Mouse (Mus musculus) testis, adult 2 months (tissue): Measurements from ENCODE around the gene Arl11. TPM values are rescaled to one million over a fixed set of nuclear protein-coding genes. Genes with fewer than 3 reads are reported as not detected.

Experiments used
- H3K27ac ChIP-seq: fragments of 200-500 bp; 2 replicates; pipeline ENCODE4 v1.5.1; 2012; ENCODE audit warnings: low read depth, low read length; ENCODE audit not compliant: control insufficient read depth, insufficient read depth
- H3K27me3 ChIP-seq: fragments of 200-500 bp; 2 replicates; pipeline ENCODE4 v1.6.1; 2012; ENCODE audit warnings: mild to moderate bottlenecking, low read length, moderate library complexity; ENCODE audit not compliant: control insufficient read depth, insufficient read depth
- H3K36me3 ChIP-seq: fragments of 200-500 bp; 2 replicates; pipeline ENCODE4 v1.6.1; 2012; ENCODE audit warnings: mild to moderate bottlenecking, low read length; ENCODE audit not compliant: control insufficient read depth, insufficient read depth
- H3K4me1 ChIP-seq: fragments of 200-500 bp; 2 replicates; pipeline ENCODE4 v1.6.1; 2012; ENCODE audit warnings: low read length; ENCODE audit not compliant: control insufficient read depth, insufficient read depth
- H3K4me3 ChIP-seq: fragments of 200-500 bp; 2 replicates; pipeline ENCODE4 v1.5.1; 2012; ENCODE audit warnings: low read depth, mild to moderate bottlenecking, low read length, moderate library complexity, mixed read lengths; ENCODE audit not compliant: control insufficient read depth
- CTCF ChIP-seq: fragments of 200-500 bp; IDR thresholded peaks from 2 replicates; pipeline ENCODE4 v1.5.1; 2012; ENCODE audit warnings: low read depth, mild to moderate bottlenecking, inconsistent platforms, low read length, moderate library complexity; ENCODE audit not compliant: control insufficient read depth, insufficient read depth, insufficient replicate concordance
- POLR2A ChIP-seq: fragments of 200-500 bp; IDR thresholded peaks from 2 replicates; pipeline ENCODE4 v1.6.1; 2012; ENCODE audit warnings: low read depth, mild to moderate bottlenecking, inconsistent platforms, low read length, moderate library complexity; ENCODE audit not compliant: control insufficient read depth
- polyA plus RNA-seq: library from polyadenylated mRNA; depleted of rRNA; stranded (reverse); fragments of >200 nt; gene quantifications from 2 replicates; pipeline ENCODE4 v1.2.3, GENCODE M21; 2012

Gene Arl11
- polyA plus RNA-seq, 1 experiment: 17.4 TPM

- Histone ChIP-seq H3K36me3 (no peaks in the 10 kb centered on the region), H3K4me3 (0 out of 2 replicates have a peak overlapping the region, but pooled peaks have one; percentile 10), H3K27me3 (no peaks in the 10 kb centered on the region), H3K27ac (no peak overlapping the region), H3K4me1 (peaks cover 6% of the 10 kb centered on the region)
- TF ChIP-seq CTCF: peak; percentile 74
- TF ChIP-seq POLR2A: no peak
Measured at GRCm38 (mm10) chr14:61293884-61294737, 15.4 kb upstream of the Arl11 start.

GRCm38 (mm10) chr14:61294738-61295079, 14.8 kb upstream of the Arl11 start:
- Histone ChIP-seq H3K27me3 (no peaks in the 10 kb centered on the region), H3K4me1 (peaks cover 6% of the 10 kb centered on the region), H3K27ac (no peak overlapping the region), H3K4me3 (peak overlapping the region; percentile 10; the same call in 1 of the 2 replicates), H3K36me3 (no peaks in the 10 kb centered on the region)
- TF ChIP-seq CTCF (no peak), POLR2A (no peak)

DNA sequence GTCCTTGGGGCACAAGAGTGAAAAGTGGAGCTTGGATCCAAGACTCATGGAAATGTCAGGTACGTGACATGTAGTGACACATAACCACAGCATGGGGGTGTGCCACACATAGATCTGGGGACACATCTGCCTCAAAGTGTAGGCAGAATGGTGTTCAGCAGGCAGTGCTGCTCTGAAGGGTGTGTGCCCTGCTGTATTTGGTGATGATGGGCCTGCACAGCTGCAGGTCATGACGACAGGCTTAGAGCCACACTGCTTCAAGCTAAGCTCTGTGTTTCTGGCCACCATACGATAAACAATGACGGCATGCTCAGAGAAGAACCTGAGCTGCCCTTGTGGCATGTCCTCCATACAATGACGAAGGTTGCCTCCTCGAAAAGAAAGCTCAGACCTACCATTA, 9.7 kb upstream of the Arl11 start:
- TF ChIP-seq CTCF: no peak
- Histone ChIP-seq H3K36me3 (no peaks in the 10 kb centered on the region), H3K4me3 (no peak overlapping the region), H3K27me3 (no peaks in the 10 kb centered on the region), H3K27ac (no peak overlapping the region), H3K4me1 (peaks cover 4% of the 10 kb centered on the region)

DNA sequence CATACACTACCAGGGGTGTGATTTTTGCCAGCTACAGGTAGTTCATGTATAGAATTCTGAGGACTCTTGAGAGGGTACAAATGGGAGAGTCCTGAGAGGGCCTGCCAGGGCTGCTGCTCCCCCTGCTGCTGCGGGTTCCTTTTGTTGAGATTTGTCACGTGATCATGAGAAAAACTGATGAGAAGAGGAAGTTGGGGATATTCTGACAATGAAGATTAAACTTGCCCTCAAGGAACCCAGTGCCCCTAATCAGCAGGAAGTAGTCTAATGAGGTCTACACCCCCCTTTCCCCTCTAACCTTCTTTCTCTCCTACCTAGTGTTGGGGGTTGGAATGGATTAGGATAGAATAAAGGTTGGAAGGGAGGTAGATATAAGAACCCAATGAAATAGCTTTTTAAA, 8.2 kb upstream of the Arl11 start:
- Histone ChIP-seq H3K27me3 (no peaks in the 10 kb centered on the region), H3K4me3 (no peak overlapping the region), H3K4me1 (no peaks in the 10 kb centered on the region), H3K36me3 (no peaks in the 10 kb centered on the region), H3K27ac (no peak overlapping the region)
- TF ChIP-seq POLR2A (no peak), CTCF (no peak)

- Histone ChIP-seq H3K36me3 (no peaks in the 10 kb centered on the region), H3K4me1 (no peaks in the 10 kb centered on the region), H3K4me3 (no peak overlapping the region), H3K27me3 (no peaks in the 10 kb centered on the region), H3K27ac (no peak overlapping the region)
- TF ChIP-seq CTCF: no peak
- no peak for TF ChIP-seq POLR2A
Measured at GRCm38 (mm10) chr14:61302428-61302827, 7.1 kb upstream of the Arl11 start.

DNA sequence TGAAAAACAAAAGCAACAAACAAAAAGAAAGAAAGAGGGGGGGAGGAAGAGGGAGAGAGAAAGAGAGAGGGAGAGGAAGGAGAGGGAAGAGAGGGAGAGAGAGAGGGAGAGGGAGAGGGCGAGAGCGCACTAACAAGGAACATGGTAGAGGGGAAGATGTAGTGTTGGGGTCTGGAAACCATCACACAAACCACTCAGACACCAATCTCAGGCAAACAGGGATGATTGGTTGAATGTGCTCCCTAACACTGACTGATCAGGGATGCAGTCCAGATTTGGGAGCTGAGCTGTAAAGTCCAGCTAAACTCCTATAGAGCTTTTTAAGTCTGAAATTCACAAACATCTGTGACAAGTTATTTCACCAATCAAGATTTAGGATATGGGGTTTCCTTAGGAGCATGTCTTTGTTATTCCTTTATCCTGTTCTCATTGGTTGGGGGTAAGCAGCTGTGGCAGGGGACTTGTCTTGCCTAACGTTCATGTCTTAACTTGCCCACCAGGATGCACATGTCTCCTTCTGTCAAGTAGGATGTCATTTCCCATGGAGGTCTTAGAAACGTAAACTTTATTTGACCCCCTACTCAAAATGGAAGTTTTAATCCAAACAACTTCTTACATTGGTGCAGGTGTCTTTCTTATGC, 5.5 kb upstream of the Arl11 start:
- Histone ChIP-seq H3K27me3 (no peaks in the 10 kb centered on the region), H3K4me3 (peak overlapping the region; percentile 85), H3K4me1 (no peaks in the 10 kb centered on the region), H3K27ac (no peak overlapping the region), H3K36me3 (no peaks in the 10 kb centered on the region)
- TF ChIP-seq POLR2A (no peak), CTCF (no peak)

DNA sequence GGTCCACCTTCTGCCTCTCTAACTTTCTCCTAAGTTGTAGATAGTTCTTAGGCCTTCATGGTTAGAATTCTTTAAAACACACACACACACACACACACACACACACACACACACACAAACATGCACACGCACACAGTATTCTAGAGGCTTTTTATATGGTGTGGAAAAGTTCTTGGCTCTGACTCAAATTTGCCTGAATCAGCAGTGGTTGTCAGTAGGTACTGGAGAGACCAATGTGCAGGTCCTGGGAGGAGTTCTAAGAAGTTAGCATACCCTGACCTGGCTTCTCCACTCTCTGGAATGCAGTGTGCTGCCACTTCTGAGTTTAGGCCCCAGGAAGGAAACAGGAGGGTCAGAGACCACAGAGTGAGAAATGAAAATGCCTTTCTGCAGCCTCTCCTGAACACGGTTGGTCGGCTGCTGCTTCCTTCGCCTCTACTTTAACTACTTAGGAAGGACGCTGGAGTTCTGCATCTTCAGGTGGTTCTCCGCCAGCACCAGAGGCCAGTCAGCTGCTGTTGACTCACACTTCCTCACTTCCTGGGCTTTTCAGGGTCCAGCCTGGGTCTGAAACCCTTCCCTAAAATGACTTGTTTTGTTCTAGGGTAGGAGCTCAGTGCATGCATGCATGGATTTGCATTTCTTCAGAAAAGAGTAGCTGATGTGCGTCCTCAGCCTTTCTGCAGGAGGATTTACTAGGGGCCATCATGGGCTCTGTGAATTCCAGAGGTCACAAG, 651 bp downstream of the Arl11 start:
- TF ChIP-seq POLR2A (no peak), CTCF (no peak)
- H3K27ac ChIP-seq: no peak overlapping the region
- no peaks in the 10 kb centered on the region for H3K27me3 ChIP-seq
- H3K4me3 ChIP-seq: no peak overlapping the region
- H3K36me3 ChIP-seq: no peaks in the 10 kb centered on the region
- H3K4me1 ChIP-seq: peaks cover 3% of the 10 kb centered on the region; the same call in 1 of the 2 replicates
